Mouse (Mus musculus) forebrain, embryonic 11.5 days (tissue): Measurements from ENCODE around the gene Pitpna. TPM values are rescaled to one million over a fixed set of nuclear protein-coding genes. Genes with fewer than 3 reads are reported as not detected.

ENCODE experiments used
- ATAC-seq: fragments of 200-750 bp; cut with Nextera tagmentation; replicated peaks from 2 replicates; pipeline ENCODE4 v1.8.0; 2017; ENCODE audit warnings: moderate TSS enrichment; ENCODE audit not compliant: low FRiP score
- DNase-seq: peaks from one replicate; pipeline ENCODE4 v3.0.0-alpha.2; 2017; ENCODE audit warnings: low spot score
- H3K27ac ChIP-seq: fragments of 300-500 bp; sonication (generic); 2 replicates; pipeline ENCODE4 v1.5.1; 2014; ENCODE audit warnings: low read depth, low read length
- H3K27me3 ChIP-seq: fragments of 300-500 bp; sonication (generic); 2 replicates; pipeline ENCODE4 v1.6.1; 2014; ENCODE audit warnings: mild to moderate bottlenecking, low read length, mixed read lengths; ENCODE audit not compliant: control insufficient read depth, insufficient read depth
- H3K36me3 ChIP-seq: fragments of 300-500 bp; sonication (generic); 2 replicates; pipeline ENCODE4 v1.6.1; 2014; ENCODE audit warnings: mild to moderate bottlenecking, low read length, moderate library complexity, mixed read lengths; ENCODE audit not compliant: control insufficient read depth, insufficient read depth
- H3K4me1 ChIP-seq: fragments of 300-500 bp; sonication (generic); replicated peaks from 2 replicates; pipeline ENCODE4 v1.6.1; 2014; ENCODE audit warnings: low read length, mixed read lengths; ENCODE audit not compliant: control insufficient read depth, insufficient read depth
- H3K4me2 ChIP-seq: fragments of 300-500 bp; sonication (generic); 2 replicates; pipeline ENCODE4 v1.6.1; 2014; ENCODE audit warnings: low read depth, mild to moderate bottlenecking, low read length, moderate library complexity, mixed read lengths; ENCODE audit not compliant: severe bottlenecking
- H3K4me3 ChIP-seq: fragments of 300-500 bp; sonication (generic); 2 replicates; pipeline ENCODE4 v1.5.1; 2014; ENCODE audit warnings: low read depth, low read length
- H3K9ac ChIP-seq: fragments of 300-500 bp; sonication (generic); 2 replicates; pipeline ENCODE4 v1.6.1; 2014; ENCODE audit warnings: low read length
- H3K9me3 ChIP-seq: fragments of 300-500 bp; sonication (generic); 2 replicates; pipeline ENCODE4 v1.6.1; 2016; ENCODE audit warnings: low read length, mixed read lengths; ENCODE audit not compliant: control insufficient read depth
- WGBS: fragments of 180-500 bp; shearing (Covaris S2); extraction: QIAGEN DNeasy Blood & Tissue Kit; methylation state at CpG from one replicate; pipeline ENCODE4 v1.1.7; 2014; 5-methylcytosine and 5-hydroxymethylcytosine counted together
- polyA plus RNA-seq: library from polyadenylated mRNA; unstranded; fragments of >200 nt; fragmentation: Nextera tagmentation; extraction: Ambion mirVana; gene quantifications from 2 replicates; pipeline ENCODE4 v1.2.1, GENCODE M21; 2014

The Pitpna gene
- polyA plus RNA-seq, 1 experiment from 2014 or later, result 79.5 TPM

DNA sequence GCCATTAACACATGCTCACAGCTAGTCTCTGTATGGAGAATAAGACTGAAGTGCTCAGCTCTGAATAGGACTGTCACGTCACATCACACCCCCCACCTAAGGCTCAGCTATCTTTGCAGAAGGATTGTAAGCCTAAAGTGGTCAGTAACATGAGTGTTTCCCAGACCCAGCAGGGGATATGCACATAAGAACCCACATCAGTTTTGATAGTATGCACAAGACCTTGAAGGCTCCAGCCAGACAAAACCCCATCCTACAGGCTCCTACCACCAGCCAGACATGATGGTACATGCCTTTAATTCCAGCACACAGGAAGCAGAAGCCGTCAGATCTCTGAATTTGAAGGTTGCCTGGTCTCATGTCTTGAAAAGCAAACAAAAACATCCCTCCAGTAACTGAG is 22.1 kb downstream of the Pitpna start:
- no peaks in the 10 kb centered on the region for H3K9me3 ChIP-seq
- ATAC-seq (no peak), DNase-seq (no peak)
- no peak overlapping the region for H3K9ac ChIP-seq
- H3K27ac ChIP-seq, result no peak overlapping the region
- no peak overlapping the region for H3K4me2 ChIP-seq
- H3K4me1 ChIP-seq, result no peaks in the 10 kb centered on the region
- no peaks in the 10 kb centered on the region for H3K36me3 ChIP-seq
- H3K27me3 ChIP-seq, result no peaks in the 10 kb centered on the region
- no peak overlapping the region for H3K4me3 ChIP-seq
- 90% methylated on average over 2 of the region's 2 CpGs for WGBS

GRCm38 (mm10) chr11:75614769-75615168 is 26.9 kb downstream of the Pitpna start:
- no peak for DNase-seq
- WGBS, result 98% methylated on average over 1 of the region's 1 CpGs
- Histone ChIP-seq H3K9ac (no peak overlapping the region), H3K4me2 (no peak overlapping the region), H3K4me3 (no peak overlapping the region), H3K9me3 (no peaks in the 10 kb centered on the region), H3K27me3 (no peaks in the 10 kb centered on the region), H3K27ac (no peak overlapping the region), H3K4me1 (no peaks in the 10 kb centered on the region), H3K36me3 (no peaks in the 10 kb centered on the region; the same call in 1 of the 2 replicates)
- no peak for ATAC-seq

DNA sequence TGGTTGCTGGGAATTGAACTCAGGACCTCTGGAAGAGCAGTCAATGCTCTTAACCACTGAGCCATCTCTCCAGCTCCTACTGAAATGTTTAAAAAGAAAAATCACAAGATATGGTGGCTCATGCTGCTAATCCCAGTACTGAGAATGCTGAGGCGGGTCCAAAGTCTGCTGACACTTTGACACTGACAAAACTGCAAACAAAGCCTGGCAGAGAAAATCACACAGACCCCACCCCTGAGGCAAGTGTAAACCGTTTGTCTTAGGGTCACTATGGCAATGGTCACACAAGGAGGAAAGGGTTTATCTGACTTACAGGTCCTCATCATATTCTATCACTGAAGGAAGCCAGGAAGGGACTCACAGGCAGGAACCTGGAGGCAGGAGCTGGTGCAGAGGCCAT is 27.7 kb downstream of the Pitpna start:
- WGBS, result 90% methylated on average over 2 of the region's 2 CpGs
- Histone ChIP-seq H3K9ac (no peak overlapping the region), H3K27me3 (no peaks in the 10 kb centered on the region), H3K36me3 (no peaks in the 10 kb centered on the region; the same call in 1 of the 2 replicates), H3K4me2 (no peak overlapping the region), H3K9me3 (no peaks in the 10 kb centered on the region), H3K4me1 (no peaks in the 10 kb centered on the region), H3K4me3 (no peak overlapping the region), H3K27ac (no peak overlapping the region)
- no peak for DNase-seq
- ATAC-seq, result no peak

DNA sequence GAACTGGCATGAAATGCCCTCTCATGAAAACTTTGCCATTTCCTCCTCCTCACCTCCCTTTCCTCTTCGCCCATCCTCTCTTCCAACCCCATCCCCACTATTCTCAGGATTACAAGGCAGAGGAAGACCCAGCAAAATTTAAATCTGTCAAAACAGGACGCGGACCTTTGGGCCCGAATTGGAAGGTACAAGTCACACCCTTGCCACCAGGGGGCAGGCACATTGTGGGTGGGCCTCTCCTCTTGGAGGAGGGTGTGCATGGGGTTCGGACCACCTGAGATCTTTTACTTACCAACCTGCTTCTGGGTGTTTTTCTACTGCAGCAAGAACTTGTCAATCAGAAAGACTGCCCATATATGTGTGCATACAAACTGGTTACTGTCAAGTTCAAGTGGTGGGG is 31.2 kb downstream of the Pitpna start:
- H3K27me3 ChIP-seq, result no peaks in the 10 kb centered on the region
- ATAC-seq (no peak), DNase-seq (no peak)
- 83% methylated on average over 5 of the region's 5 CpGs for WGBS
- H3K9ac ChIP-seq, result no peak overlapping the region
- no peak overlapping the region for H3K27ac ChIP-seq
- no peaks in the 10 kb centered on the region; the same call in 1 of the 2 replicates for H3K36me3 ChIP-seq
- no peak overlapping the region for H3K4me2 ChIP-seq
- no peaks in the 10 kb centered on the region for H3K4me1 ChIP-seq
- H3K9me3 ChIP-seq, result no peaks in the 10 kb centered on the region
- no peak overlapping the region for H3K4me3 ChIP-seq

DNA sequence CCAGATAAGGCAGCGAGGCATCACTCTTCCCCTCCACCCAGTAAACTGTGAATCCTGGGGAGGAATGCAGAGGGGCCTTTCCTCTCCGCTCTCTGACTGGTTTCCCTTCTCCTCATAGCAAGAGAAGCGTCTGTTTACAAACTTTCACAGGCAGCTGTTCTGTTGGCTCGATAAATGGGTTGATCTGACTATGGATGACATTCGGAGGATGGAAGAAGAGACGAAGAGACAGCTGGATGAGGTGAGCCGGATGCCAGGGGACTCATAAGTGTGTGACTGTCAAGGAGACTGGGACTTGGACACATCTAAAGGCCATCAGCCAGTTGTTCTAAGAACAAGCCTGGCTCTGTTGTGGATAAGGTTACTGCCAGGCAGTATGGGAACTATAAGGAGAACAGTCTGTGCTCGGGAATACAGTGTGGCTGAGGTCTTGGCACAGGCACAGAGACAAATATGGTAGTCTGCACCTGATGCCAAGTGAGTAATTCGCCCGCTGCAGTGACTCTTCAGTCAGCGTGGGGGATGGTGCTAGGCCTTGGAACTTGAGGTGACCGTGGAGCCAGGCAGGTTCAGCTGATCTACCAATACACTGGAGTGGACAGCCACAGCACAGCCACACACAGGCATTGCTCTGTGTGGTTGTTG is 32.4 kb downstream of the Pitpna start:
- Histone ChIP-seq H3K27me3 (no peaks in the 10 kb centered on the region), H3K4me3 (no peak overlapping the region), H3K9me3 (no peaks in the 10 kb centered on the region), H3K4me1 (no peaks in the 10 kb centered on the region), H3K27ac (no peak overlapping the region), H3K9ac (no peak overlapping the region), H3K4me2 (no peak overlapping the region), H3K36me3 (no peaks in the 10 kb centered on the region; the same call in 1 of the 2 replicates)
- no peak for ATAC-seq
- DNase-seq, result no peak
- WGBS, result 91% methylated on average over 12 of the region's 12 CpGs

DNA sequence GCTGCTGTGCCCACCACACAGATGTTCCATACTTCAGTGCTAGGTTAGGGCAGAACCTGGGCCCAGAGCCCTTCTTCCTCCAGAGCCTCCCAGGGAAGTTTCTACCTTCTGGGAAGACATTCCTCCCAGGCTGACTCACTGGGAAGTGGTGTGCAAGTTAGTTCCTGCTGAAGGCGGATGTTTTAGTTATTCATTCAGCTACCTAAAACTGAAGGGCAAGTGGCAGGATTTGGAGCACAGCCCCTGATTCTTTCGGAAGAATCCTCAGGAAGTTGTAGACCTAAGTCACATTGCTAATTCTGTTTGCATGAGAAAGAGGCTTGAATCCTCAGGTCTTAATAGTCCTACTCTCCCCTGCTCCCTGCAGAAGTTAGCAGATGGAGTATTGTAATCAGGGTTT is 33.5 kb downstream of the Pitpna start:
- no peak overlapping the region for H3K27ac ChIP-seq
- ATAC-seq, result no peak

DNA sequence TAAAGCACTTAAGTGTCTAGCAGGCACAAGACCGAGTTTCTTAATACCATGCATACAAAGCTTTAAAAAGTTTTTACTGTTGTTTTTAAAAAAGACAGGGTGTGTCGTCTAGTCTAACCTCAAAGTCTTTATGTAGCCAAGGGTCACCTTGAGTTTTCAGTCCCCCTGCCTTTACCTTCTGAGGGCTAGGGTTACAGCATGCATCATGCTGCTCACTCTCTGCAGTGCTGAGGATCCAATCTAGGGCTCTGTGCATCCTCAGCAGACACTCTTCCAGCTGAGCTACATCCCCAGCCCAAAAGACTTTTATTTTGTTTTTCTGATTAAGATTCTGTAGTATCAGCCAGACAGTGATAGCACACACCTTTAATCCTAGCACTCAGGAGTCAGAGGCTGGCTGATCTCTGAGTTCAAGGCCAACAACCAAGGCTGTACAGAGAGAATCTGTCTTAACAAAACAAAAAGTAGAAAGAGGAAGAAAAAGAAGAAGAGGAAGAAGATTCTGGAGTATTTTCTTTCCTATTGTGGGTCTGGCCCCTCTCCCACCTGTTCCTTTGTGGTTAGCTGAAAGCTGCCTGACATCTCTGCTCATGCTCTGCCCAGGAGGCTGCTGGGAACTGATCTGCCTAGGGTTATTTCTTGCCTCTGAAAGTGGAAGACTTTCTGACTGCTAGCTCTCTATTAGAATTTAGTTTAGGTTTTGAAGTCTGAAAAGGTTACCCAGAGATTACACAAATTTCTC is 34.9 kb downstream of the Pitpna start:
- Histone ChIP-seq H3K9me3 (no peaks in the 10 kb centered on the region), H3K27me3 (no peaks in the 10 kb centered on the region), H3K9ac (no peak overlapping the region), H3K36me3 (peaks cover 6% of the 10 kb centered on the region; the same call in 1 of the 2 replicates), H3K27ac (no peak overlapping the region), H3K4me3 (no peak overlapping the region), H3K4me1 (no peaks in the 10 kb centered on the region), H3K4me2 (no peak overlapping the region)
- WGBS, result 89% methylated on average over 2 of the region's 2 CpGs
- ATAC-seq (no peak), DNase-seq (no peak)

More for the DNA sequence above, 33.5 kb downstream of the Pitpna start:
- no peak overlapping the region for H3K4me3 ChIP-seq
- H3K4me2 ChIP-seq, result no peak overlapping the region
- H3K27me3 ChIP-seq, result no peaks in the 10 kb centered on the region
- no peaks in the 10 kb centered on the region for H3K9me3 ChIP-seq
- no peak for DNase-seq
- no peak overlapping the region for H3K9ac ChIP-seq
- H3K4me1 ChIP-seq, result no peaks in the 10 kb centered on the region
- 93% methylated on average over 2 of the region's 2 CpGs for WGBS
- peaks cover 6% of the 10 kb centered on the region; the same call in 1 of the 2 replicates for H3K36me3 ChIP-seq

- Histone ChIP-seq H3K9me3 (no peaks in the 10 kb centered on the region), H3K27ac (no peak overlapping the region), H3K9ac (no peak overlapping the region), H3K36me3 (peaks cover 6% of the 10 kb centered on the region; the same call in 1 of the 2 replicates), H3K27me3 (no peaks in the 10 kb centered on the region), H3K4me2 (no peak overlapping the region), H3K4me1 (no peaks in the 10 kb centered on the region), H3K4me3 (no peak overlapping the region)
- no peak for DNase-seq
- WGBS, result 79% methylated on average over 2 of the region's 2 CpGs
- no peak for ATAC-seq
These were observed 36.2 kb downstream of the Pitpna start for GRCm38 (mm10) chr11:75624102-75624554.
